Comparison of ENCODE assay signal across 8 mouse cellular contexts in genomic region chr11:72538037-72538755, GRCm38 (mm10). TPM values are rescaled to one million over a fixed set of nuclear protein-coding genes. Genes with fewer than 3 reads are reported as not detected.
DNase-seq lines count a peak whose midpoint lies in the region; ATAC-seq and TF ChIP-seq lines count a peak whose summit lies in the region.

No protein-coding gene starts in this region.

- H3K4me2 ChIP-seq in liver, embryonic 15.5 days = no peak overlapping the region

- no peak overlapping the region for H3K4me3 ChIP-seq in liver, embryonic 15.5 days (replicated peaks)
- H3K4me3 ChIP-seq in thymus, adult 2 months (ENCODE audit: control insufficient read depth, insufficient read depth, low read length) = no peak overlapping the region

- TF ChIP-seq POLR2A in thymus, adult 2 months (IDR thresholded peaks at IDR 0.05; ENCODE audit: control insufficient read depth, extremely low read depth, insufficient read depth, low read length, poor library complexity) = no peak

- no peaks in the 10 kb centered on the region for H3K36me3 ChIP-seq in liver, embryonic 15.5 days (replicated peaks)
- no peaks in the 10 kb centered on the region for H3K36me3 ChIP-seq in thymus, adult 2 months (ENCODE audit: control insufficient read depth, insufficient read depth, low read length)

- no peak overlapping the region for H3K27ac ChIP-seq in liver, embryonic 15.5 days (replicated peaks)
- no peak overlapping the region for H3K27ac ChIP-seq in thymus, adult 2 months (ENCODE audit: control insufficient read depth, insufficient read depth, low read length)

- DNase-seq in adrenal gland, adult 2 months = peak; percentile 33
- DNase-seq in adrenal gland, adult 8-10 months = no peak
- DNase-seq in A20 (ENCODE audit: low read depth, low spot score) = peak; percentile 91
- DNase-seq in heart, adult 8-10 months (ENCODE audit: low spot score) = peak; percentile 52
- DNase-seq in ovary, postnatal 10 days (ENCODE audit: low spot score) = no peak
- no peak for DNase-seq in thymus, adult 2 months

- peak; percentile 31; the same call in 1 of the 2 replicates for ATAC-seq in liver, embryonic 15.5 days (ENCODE audit: insufficient read depth)
- ATAC-seq in erythroid progenitor cell, adult 5-6 weeks (replicated peaks; ENCODE audit: low FRiP score, poor library complexity, severe bottlenecking) = no peak

- 44% methylated on average over 8 of the region's 8 CpGs for WGBS in liver, embryonic 15.5 days (ENCODE audit: insufficient replicate concordance)
- 69% methylated on average over 8 of the region's 8 CpGs for WGBS in thymus, adult 2 months

- peaks cover 11% of the 10 kb centered on the region for H3K4me1 ChIP-seq in liver, embryonic 15.5 days (replicated peaks)
- peaks cover 4% of the 10 kb centered on the region; the same call in 1 of the 2 replicates for H3K4me1 ChIP-seq in thymus, adult 2 months (replicated peaks; ENCODE audit: control insufficient read depth, insufficient read depth, low read length)

- H3K9ac ChIP-seq in liver, embryonic 15.5 days = no peak overlapping the region

- no peaks in the 10 kb centered on the region for H3K9me3 ChIP-seq in liver, embryonic 15.5 days (replicated peaks)

- no peak for TF ChIP-seq CTCF in thymus, adult 2 months (IDR thresholded peaks at IDR 0.05; ENCODE audit: borderline replicate concordance, control insufficient read depth, extremely low read depth, insufficient read depth, low read length, poor library complexity)

- H3K27me3 ChIP-seq in liver, embryonic 15.5 days = no peaks in the 10 kb centered on the region
- no peaks in the 10 kb centered on the region for H3K27me3 ChIP-seq in thymus, adult 2 months (ENCODE audit: control insufficient read depth, insufficient read depth, low read length)

RNA-seq across cellular contexts. Expression of gene Spns3, which starts 12.1 kb away (rescaled TPM):
- total RNA-seq in adrenal gland, adult 2 months (2021) = under 1 TPM in 1 of 2 experiments, not detected in 1; 0.10 TPM
- 0.17 and 0.39 TPM in 2 replicates for polyA plus RNA-seq in adrenal gland, adult 2 months (2012; rRNA removed)
- under 1 TPM in 3 of 4 experiments, not detected in 1; 0.12 to 0.25 (median 0.19) TPM for total RNA-seq in adrenal gland, adult 8-10 months (2022)
- under 1 TPM in 1 of 4 experiments, not detected in 3; 0.14 TPM for total RNA-seq in heart, adult 8-10 months (2022)
- polyA plus RNA-seq in liver, embryonic 15.5 days (2015; fragmentation: Nextera tagmentation; extraction: Ambion mirVana) = 1.8 TPM in 2 replicates
- total RNA-seq in erythroid progenitor cell, adult 5-6 weeks (2015; ENCODE audit: low replicate concordance) = 1.4 and 6.7 TPM in 2 replicates
- 0.39 and 0.76 TPM in 2 replicates for total RNA-seq in erythroid progenitor cell, adult 5-6 weeks (2017; ENCODE audit: low replicate concordance)
- 13.5 and 15.4 TPM in 2 replicates for polyA plus RNA-seq in thymus, adult 2 months (2012; rRNA removed)

RNA-seq across cellular contexts. Expression of gene Spns2, which starts 48.5 kb away (rescaled TPM):
- total RNA-seq in adrenal gland, adult 2 months (2021) = 1 to 10 TPM; 2.0 to 4.2 TPM
- polyA plus RNA-seq in adrenal gland, adult 2 months (2012; rRNA removed) = 5.2 and 7.6 TPM in 2 replicates
- total RNA-seq in adrenal gland, adult 8-10 months (2022) = 1 to 10 TPM; 2.5 to 5.0 (median 4.0) TPM
- total RNA-seq in heart, adult 8-10 months (2022) = 10 to 100 TPM in 1 of 4 experiments, 1 to 10 TPM in 3; 7.4 to 10.2 (median 7.9) TPM
- 4.1 and 5.3 TPM in 2 replicates for polyA plus RNA-seq in liver, embryonic 15.5 days (2015; fragmentation: Nextera tagmentation; extraction: Ambion mirVana)
- 0.72 and 5.0 TPM in 2 replicates for total RNA-seq in erythroid progenitor cell, adult 5-6 weeks (2015; ENCODE audit: low replicate concordance)
- 0.77 TPM in 1 of 2 replicates, not detected in the other for total RNA-seq in erythroid progenitor cell, adult 5-6 weeks (2017; ENCODE audit: low replicate concordance)
- polyA plus RNA-seq in thymus, adult 2 months (2012; rRNA removed) = 8.9 and 10.6 TPM in 2 replicates

Comparison
In these comparisons a context has a peak if more than half of its experiments do, and no peak if none do; other contexts are left out.
1. DNase-seq: peak in adrenal gland, adult 2 months (single experiment), A20 (single experiment) and heart, adult 8-10 months (single experiment); none in adrenal gland, adult 8-10 months (single experiment), ovary, postnatal 10 days (single experiment) and thymus, adult 2 months (single experiment).